Mouse (Mus musculus): ENCODE results near the gene Pip5k1a.
A peak's percentile ranks its signal among the peaks of the same experiment; 100 is the strongest.
"Not testable (repeated sequence)": the region's sequence is repeated elsewhere in the genome, so short reads cannot be mapped to it uniquely, and the experiment has no call there.

The Pip5k1a gene

DNA sequence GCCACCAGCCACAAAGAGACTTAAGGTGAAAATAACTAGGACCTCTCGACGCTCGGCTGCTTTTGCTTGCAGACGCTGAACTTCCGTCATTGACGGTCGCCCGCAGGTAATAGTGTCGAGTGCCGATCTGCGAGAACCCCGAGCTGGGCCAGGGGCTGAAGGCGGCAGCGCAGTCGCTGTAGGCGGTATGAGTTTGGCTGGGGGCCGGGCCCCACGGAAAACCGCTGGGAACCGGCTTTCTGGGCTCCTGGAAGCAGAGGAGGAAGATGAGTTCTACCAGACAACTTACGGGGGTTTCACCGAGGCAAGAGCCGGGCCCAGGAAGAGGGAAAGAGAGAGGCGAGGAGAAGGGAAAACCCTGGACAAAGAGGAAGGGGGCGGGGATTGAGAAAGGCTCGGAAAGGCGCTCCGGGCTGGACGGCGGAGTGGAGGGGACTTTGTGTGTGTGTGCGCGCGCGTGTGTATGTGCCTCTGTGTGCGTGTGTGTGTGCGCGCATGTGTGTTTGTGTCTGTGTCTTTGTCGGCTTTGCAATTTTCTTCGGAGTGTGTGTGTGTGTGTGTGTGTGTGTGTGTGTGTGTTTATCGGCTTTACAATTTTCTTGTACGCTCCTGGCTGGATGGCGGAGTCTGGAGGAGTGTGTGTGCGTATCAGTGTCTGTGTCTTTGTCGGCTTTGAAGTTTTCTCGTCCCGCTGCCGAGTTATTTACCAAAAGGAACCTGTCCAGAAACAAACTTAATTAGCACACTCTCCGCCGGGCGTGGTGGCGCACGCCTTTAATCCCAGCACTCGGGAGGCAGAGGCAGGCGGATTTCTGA is 4.4 kb upstream of the Pip5k1a start, which contains the start of gene Vps72:
Gene Vps72, plus strand, starts transcription at position 112 of the 816 bp plus-strand sequence.
- peak; percentile 95 for DNase-seq

DNA sequence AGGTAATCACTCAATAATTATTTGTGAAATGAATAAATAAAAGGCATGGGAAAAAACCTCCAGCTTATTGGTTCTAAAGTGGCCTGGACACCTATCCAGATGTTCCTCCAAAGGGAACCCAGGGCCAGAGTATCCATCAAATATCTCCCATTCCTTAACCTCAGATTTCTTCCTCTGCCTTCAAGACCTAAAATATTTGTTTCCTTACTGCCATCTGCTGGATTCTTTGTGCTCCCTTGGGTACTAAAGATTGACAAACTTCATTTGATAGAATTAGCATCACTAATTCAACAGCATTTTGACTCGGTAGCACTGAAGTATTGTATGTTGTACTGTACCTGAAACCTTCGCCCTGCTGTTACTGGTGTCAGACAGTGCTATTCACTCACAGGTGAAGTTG is 1.2 kb upstream of the Pip5k1a start:
- DNase-seq: peak; percentile 24

DNA sequence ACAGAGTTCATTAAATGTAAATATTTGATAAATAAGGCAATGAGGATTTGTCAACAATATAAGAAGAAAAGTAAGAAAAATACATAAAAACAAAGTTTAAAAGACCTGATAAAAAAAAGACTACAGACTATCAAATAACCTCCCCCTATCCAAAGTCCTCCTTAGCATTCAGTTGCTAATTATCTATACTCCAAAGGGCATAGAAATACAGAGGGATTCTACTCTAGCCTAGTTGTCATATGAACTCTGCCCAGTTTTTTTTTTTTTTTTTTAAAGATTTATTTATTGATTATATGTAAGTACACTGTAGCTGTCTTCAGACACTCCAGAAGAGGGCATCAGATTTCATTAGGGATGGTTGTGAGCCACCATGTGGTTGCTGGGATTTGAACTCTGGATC is 578 bp upstream of the Pip5k1a start:
- not testable (repeated sequence) for DNase-seq

DNA sequence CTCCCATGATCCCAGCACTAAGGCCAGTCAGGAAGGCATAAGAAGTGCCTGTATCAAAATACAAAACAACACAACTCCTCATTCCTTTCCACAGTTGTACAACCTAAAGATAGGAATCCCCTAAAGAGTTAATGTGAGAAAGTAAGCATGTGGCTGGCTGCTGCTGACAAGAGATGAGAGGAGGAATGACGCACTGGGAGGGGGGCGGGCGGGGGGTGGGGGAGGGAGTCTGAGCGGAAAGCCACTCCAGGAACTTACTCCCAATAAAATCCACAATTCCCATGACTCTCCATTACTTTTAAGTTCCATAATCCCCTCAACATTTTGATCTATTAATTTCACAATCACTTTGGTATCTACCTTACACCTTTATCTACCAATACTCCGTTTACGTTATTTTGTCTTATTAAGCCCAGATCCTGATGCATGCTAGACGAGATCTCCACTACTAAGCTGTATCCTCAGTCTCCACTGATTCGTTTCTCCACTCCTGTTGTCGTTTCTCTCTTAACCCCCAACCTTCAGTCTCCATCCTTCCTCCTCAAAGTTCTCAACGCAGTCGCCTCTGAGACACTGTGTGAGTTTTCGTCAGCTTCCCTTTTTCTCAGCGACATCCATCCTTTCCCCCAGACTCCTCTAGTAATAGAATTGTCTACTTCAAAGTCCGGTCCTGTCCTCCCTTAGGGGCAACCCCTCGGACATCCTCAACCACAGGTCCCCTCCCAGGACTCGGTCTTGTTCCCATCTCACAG is 968 bp downstream of the Pip5k1a start:
- no peak for DNase-seq

DNA sequence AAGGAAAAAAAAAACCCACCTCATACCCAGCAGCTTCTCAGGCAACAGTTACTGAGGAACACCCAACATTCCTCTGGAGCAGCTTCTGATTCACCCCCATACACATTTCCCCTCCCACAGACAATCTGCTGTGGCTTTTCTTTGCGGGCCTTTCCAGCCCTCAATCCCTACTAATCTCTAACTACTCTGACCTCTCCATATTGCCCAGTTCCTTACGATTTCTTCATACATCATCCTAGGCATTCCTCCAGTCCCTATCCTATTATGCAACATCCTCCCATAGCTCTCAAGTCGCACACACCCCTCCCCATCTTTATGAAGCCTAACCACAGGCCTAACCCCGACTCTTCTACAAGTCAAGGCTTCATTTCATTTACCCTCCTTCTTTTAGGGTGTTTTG is 1.6 kb downstream of the Pip5k1a start:
- DNase-seq: no peak

DNA sequence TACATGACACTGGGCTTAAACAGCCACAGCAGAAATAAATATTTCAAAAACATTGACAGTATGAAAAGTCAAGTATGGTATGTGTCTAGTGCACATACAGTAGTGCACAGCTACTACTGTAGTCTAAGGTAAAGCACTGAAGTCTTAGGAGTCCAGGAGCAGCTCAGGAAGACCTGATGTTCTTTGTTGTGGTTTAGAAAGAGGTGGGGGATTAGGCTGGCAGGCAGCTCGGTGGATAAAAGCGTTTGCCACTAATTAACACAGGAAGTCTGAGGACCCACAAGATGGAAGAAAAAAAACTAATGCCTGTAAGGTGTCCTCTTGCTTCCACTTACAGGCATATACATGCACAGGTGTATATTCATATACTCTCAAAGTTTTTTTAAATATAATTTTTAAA is 5.9 kb downstream of the Pip5k1a start:
- DNase-seq: no peak

DNA sequence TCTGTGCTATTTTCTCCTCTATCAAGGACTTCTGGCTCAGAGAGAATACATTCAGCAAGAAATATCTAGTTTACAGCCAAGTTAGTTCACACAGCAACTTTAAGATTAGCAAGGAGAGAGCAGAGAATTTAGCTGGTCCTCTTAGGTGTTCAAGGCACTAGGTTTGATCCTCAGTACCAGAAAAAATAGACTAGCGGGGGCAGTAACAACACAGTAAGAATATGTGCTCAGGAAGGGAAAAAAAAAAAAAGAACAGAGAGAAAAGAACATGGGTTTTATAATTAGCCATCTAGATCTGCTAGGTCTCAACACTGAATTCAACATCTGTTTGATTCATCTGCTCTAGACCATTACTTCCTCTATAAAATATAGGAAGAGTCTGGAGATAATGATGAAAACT is 18.7 kb downstream of the Pip5k1a start:
- no peak for DNase-seq

DNA sequence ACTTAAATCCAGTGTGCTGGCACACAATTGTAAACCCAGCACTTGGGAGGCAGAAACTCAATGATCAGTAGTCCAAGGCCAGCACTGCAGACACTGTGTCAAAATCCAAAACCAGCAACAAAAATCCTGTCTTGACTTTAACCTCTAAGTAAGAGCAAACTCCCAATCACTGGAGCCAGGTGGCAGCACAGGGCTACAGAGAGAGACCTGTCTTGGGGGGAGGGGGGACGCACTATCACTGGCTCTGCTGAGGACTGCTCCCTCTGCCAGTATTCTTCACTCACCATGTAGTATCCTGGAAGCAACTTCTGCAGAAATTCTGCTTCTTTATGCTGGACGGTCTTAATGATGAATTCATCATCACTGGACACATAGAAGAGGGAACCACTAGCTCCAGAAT is 35.1 kb downstream of the Pip5k1a start:
- DNase-seq: no peak

DNA sequence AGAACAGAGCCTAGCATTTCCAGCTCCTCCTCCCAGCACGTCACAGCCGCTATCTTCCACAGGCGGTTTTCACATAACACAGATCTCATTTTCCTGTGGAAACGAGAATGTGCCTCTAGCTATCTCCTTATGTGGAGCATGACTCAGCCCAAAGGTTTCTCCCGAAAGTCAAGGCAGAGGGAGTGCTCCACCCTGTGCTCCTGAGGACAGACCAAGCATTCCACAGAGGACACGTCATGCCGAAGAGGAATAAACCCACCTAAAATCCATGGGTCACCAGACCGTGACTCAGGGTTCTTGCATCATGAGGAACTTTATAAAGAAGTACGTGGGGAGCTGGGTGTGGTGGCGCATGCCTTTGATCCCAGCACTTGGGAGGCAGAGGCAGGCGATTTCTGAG is 40.2 kb downstream of the Pip5k1a start:
- DNase-seq: no peak

DNA sequence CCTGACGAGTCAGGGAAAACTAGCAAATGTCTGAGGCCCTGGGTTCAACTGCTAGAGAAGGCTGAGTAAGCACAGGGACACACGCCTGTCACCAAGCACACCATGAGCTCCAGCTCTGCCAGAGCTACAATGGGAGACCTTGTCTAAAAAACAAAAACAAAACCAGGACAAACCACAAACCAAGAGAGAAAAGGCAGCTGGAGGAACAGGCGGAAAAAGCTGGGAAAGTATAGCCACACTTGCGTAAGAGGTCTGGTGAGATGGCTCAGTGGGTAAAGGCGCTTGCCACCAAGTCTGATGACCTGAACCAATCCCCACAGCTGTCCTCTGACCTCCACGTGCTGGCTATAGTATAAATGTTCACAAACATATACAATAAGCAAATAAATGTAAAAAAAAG is 40.6 kb downstream of the Pip5k1a start:
- DNase-seq: no peak

DNA sequence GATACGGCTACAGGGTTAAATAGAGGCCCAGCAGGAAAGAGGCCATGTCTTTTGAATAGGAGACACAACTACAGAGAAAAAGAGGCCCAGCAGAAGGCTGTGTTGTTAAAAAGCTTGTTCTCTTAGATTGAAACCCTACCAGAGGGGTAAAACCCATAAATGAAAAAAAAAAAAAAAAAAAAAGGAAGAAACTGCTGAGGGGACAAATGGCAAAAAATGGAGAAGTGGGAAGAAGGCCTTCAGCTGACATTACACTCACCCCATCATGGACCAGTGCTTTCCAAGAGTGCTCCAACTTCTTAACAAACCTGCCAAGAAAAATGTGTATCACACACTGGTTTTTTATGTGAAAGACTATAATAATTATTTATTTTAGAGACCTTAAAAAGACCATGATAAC is 41.2 kb downstream of the Pip5k1a start:
- no peak for DNase-seq

DNA sequence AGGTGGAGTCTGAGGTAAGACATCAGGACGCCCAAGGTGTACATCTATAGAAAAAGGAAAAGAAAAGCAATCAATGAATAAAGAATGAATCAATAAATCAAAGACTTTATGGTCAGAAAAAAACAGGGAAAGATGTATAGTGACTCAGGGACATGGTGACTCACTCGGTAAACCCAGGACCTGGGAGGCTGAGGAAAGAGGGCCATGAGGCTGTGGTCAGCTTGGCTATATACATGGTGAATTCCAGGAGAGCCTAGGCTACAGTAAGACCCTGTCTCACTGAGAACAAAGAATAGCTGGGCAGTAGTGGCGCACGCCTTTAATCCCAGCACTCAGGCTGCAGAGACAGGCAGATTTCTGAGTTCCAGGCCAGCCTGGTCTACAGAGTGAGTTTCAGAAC is 43.0 kb downstream of the Pip5k1a start:
- no peak for DNase-seq

DNA sequence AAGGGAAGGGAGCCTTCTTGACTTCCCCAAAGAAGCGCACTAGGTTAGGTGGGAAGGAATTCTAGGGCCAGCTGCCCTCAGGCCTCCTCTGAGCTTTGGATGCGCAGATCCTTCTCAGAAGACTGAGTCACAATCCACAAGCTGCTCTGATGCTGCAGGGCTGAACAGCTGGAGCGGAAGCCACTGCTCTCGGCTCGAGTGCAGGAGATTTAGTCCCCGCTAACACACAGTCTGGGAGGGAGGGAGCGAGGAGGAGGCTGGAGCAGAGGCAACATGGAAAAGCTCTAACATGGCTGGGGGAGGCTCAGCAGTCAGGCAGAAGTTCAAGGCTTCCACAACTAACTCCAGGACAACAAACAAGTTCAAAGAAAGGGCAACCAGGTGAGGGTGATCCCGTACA is 48.7 kb downstream of the Pip5k1a start:
- DNase-seq: no peak

DNA sequence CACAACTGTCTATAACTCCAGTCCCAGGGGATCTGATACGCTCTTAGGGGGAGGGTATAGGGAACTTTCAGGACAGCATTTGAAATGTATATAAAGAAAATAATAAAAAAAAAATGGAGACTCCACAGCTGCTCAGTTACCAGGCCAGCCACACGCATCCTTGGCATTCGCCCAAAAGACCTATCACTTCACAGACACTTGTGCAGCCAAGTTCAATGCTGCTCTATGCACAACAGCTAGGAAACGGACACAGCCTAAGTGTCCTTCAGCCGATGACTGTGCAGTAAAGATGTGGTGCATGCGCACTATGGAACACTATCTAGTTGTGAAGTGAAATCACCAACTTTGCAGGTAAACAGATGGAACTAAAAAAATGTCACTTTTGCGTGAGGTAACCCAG is 50.5 kb downstream of the Pip5k1a start:
- no peak for DNase-seq

DNA sequence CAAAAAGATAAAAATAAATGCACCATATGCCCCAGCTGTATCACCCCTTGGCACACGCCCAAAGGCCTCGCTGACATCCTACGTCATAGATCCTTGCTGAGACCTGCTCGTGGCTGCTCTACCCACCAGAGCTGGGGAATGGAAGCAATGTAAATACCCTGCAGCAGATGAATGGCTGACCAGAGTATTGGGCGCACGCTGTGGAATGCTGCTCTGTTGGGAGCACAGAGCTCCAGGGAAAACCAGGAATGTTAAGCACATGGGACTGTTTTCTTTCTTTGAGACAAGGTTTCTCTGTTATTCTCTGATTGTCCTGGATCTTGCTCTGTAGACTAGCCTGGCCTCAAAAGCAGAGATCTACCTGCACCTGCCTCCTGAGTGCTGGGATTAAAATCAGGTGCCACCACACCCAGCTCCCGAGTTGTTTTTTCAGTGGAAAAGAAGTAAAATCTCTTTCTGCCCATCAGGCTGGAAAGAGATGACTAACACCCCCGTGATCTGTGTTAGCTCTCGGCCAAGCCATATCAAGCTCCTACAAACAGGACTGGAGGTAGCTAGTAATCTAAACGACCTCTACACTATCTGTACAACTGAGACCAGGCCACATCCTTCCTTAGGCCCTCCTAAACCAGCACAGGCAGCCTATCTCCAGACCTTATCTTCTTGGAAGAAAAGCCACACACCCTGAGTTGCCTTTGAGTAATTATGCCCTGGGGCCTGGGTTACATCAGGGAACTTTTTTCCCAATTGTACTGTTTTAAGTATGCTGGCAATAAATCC is 52.1 kb downstream of the Pip5k1a start:
- DNase-seq: peak; percentile 19

DNA sequence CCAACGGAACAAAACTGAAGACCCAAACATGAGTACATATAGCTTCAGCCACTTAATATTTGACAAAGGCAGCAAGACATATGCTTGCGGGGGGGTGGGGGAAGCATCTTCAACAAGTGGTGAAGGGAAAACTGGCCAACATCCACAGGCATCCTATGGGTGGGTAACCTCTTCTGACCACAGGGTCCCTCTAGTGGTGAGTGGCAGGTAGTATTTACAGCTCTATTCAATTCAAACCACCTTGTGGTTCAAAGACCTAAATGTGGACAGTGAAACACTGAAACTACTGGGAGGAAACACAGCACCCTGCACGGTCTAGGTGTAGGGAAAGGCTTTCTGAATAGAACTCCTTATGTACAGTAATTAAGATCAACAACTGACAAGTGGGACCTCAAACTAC is 53.0 kb downstream of the Pip5k1a start:
- DNase-seq: peak; percentile 59

DNA sequence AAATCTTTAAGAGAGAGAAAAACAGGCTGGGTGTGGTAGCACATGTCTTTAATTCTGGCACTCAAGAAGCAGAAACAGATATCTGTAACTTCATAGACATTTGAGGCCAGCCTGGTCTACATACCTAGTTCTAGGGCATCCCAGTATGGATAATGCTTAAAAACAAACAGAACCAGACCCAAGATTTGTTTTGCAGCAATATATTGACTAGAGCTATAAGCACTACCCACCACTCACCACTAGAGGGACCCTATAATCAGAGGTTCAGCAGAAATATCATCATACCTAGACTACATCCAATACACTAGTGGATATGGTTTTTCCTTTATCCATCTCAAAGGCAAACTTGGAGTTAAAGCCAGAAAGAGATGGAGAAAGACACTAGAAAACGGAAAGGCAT is 53.8 kb downstream of the Pip5k1a start:
- peak; percentile 71 for DNase-seq

DNA sequence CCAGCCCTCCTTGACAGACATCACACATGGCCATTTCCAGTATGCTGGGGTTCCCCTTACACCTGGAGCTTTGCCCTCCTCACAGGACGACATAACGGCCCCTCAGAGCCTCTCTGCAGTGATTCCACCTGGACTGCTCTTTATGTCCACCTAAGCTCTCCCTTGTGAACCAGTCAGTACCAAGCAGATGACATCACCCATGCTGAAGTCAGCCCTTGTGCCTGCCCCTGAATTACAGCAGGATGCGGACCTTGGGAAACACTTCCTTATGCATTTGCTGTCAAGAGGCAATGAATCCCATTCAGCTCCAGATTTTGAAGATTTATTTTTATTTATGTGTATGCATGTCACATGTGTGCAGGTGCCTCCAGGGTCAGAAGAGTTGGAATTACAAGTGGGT is 58.8 kb downstream of the Pip5k1a start:
- DNase-seq: no peak

DNA sequence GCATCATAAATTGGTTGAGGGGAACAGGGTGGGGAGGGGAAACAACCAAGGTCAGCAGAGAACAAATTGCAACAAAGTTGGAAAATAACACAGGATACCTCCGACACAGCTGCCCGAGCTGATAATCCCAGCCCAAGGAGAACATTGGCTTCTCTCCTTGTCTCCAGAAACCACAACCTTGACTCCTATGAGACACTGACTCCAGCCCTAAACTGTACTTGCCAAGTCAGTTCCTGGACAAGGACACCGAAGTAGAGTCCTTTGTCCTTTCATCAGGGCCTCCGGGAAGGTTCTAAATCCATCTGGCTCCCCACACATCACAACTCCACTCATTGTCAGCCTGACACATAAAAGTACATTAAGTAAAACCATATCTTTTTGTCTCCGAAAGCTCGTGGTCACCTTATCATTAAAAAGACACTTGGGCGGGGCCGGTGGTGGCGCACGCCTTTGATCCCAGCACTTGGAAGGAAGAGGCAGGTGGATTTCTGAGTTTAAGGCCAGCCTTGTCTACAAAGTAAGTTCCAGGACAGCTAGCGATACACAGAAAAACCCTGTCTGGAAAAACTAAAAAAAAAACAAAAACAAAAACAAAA is 60.2 kb downstream of the Pip5k1a start:
- no peak for DNase-seq

DNA sequence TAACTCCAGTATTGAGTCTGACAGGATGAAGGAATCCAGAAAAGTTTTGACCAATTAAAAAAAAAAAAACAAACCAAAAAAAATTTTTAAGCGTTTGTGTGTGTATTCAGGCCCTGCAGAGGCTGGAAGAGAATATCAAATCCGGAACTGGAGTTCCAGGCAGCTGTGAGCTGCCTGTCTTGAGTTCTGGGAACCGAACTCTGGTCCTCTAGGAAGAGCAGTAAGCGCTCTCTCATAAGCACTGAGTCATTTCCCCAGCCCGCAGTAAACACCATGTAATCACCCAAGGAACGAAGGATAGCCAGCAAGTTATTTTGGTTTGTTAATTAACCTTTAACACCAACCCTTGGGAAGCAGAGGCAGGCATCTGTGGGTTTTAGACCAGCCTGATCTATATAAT is 63.5 kb downstream of the Pip5k1a start:
- DNase-seq: no peak

DNA sequence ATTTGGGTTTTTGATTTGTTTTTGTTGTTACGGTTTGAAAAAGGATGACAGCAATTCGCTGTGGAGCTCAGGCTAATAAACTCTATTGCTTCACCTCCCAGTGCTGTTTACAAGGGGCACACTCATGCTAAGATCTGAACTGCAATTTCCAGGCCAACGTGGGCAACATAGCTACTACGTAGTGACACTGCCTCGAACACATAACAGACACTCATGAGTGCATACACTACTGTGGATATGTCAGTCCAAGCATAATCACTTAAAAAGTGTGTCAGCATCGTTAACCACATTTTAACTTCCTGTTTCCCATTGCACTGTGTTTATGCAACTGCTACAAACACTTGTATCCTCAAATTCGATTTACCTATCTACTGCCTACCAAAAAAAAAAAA is 63.9 kb downstream of the Pip5k1a start:
- peak; percentile 17 for DNase-seq

DNA sequence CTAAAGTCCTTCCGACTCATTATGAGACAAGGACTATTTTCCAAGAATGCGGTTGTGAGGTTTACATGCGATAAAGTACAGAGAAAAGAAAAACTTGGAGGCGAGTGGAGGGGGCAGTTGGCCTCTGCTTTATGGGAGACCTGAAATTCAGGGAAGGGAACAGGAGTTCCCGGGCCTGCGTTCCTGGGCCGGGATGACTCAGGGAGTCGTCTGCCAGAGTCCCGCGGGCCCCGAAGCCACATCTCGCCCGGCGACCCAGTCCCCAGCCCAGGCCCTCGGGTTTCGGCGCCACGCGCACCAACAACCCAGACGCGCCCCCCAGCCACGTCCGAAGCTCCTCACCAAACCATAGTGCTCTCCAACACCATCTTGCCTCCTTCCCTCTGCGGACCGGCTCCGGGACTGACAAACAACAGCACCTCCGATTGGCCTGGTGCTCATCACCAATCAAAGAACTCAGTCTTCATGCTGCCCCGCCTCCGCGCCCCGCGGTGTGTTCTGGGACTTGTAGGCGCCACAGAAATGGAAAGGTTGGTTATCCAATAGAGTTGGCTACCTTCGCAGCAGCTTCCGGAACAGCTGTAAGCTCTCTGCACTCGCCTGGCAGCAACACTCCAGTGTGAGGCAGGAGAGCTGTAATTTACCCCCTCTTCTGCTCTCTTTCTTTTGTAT is 64.4 kb downstream of the Pip5k1a start, which contains the start of gene Psmd4:
Gene Psmd4, minus strand, starts transcription at position 449 of the 672 bp plus-strand sequence.
- peak; percentile 99 for DNase-seq

DNA sequence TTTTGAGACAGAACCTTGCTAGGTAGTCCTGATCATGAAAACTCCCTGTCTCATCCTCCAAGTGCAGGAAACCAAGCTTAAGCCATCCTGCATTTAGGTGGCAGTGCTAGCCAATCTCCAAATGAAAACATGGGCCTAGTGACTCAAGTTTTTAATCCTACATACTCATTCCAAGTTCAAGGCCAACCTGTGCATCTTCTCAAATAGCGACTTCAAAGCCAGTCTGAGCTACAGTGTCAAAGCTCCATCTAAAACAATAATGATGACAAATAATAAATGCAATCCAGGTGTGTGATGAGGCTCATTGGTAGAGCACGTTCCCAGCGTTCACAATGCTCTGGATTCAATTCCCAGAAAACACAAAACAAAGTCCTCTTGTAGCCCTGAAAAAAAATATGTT is 65.1 kb downstream of the Pip5k1a start:
- no peak for DNase-seq

Measured in lung, postnatal 10 days (tissue).